In the genomic region with DNA sequence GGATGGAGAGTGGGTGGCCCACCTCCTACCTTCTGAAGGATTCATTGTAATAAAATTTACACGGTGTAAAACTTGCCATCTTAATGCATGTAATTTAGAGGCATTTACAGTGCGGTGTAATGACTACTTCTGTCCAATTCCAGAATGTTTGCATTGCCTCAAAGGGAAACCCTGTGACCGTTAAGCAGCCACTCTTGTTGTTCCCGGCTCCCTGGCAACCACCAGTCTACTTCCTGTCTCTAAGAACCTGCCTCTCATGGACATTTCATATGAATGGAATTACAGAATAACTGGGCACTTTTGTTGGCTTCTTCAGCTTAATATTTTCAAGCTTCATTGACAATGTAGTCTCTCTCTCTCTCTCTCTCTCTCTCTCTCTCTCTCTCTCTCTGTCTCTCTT, we compare ENCODE assay signal across 24 mouse cellular contexts. TPM values are rescaled to one million over a fixed set of nuclear protein-coding genes. Genes with fewer than 3 reads are reported as not detected.
DNase-seq lines count a peak whose midpoint lies in the region; ATAC-seq lines count a peak whose summit lies in the region.
"Had no signal": no experiment of that assay in that cellular context is flagged by ENCODE, and none has a peak within 500 bp of the region (broad histone marks: within the 10 kb centered on the region; RNA-seq: fewer than 3 reads in every experiment).

No protein-coding gene starts in this region.

- ATAC-seq in embryonic facial prominence, embryonic 14.5 days (ENCODE audit: low read depth) = no peak
- no peak for ATAC-seq in hindbrain, embryonic 11.5 days (ENCODE audit: low FRiP score)
- ATAC-seq: forebrain, embryonic 14.5 days; hindbrain, postnatal 0 days had no signal

- peaks cover 11% of the 10 kb centered on the region for H3K27me3 ChIP-seq in embryonic facial prominence, embryonic 14.5 days (replicated peaks; ENCODE audit: control insufficient read depth, insufficient read depth, low read length)
- H3K27me3 ChIP-seq in embryonic facial prominence, embryonic 10.5 days (replicated peaks; ENCODE audit: low read depth, poor library complexity, severe bottlenecking) = peaks cover 26% of the 10 kb centered on the region
- peaks cover 10% of the 10 kb centered on the region for H3K27me3 ChIP-seq in hindbrain, embryonic 11.5 days (ENCODE audit: control insufficient read depth, insufficient read depth, low read length)

- H3K9ac ChIP-seq in embryonic facial prominence, embryonic 14.5 days (ENCODE audit: low read depth, low read length) = no peak overlapping the region
- H3K9ac ChIP-seq in hindbrain, embryonic 11.5 days (ENCODE audit: low read depth, low read length) = no peak overlapping the region
- H3K9ac ChIP-seq: embryonic facial prominence, embryonic 15.5 days; heart, embryonic 12.5 days; hindbrain, embryonic 13.5 days had no signal

- no peak overlapping the region for H3K4me3 ChIP-seq in embryonic facial prominence, embryonic 14.5 days (ENCODE audit: low read depth, low read length)
- no peak overlapping the region for H3K4me3 ChIP-seq in embryonic facial prominence, embryonic 10.5 days
- H3K4me3 ChIP-seq in hindbrain, embryonic 11.5 days (ENCODE audit: low read depth, low read length) = no peak overlapping the region
- H3K4me3 ChIP-seq: embryonic facial prominence, embryonic 15.5 days; erythroblast, embryonic 14.5 days; forebrain, embryonic 10.5 days; gastrocnemius, adult 2 months; heart, embryonic 12.5 days; hindbrain, embryonic 13.5 days had no signal

- peaks cover 4% of the 10 kb centered on the region; the same call in 1 of the 2 replicates for H3K9me3 ChIP-seq in embryonic facial prominence, embryonic 14.5 days (ENCODE audit: control insufficient read depth, low read length)
- peaks cover 10% of the 10 kb centered on the region for H3K9me3 ChIP-seq in embryonic facial prominence, embryonic 10.5 days
- H3K9me3 ChIP-seq in hindbrain, embryonic 11.5 days (ENCODE audit: control insufficient read depth, low read length) = no peaks in the 10 kb centered on the region
- H3K9me3 ChIP-seq: embryonic facial prominence, embryonic 15.5 days had no signal

- H3K4me1 ChIP-seq in embryonic facial prominence, embryonic 14.5 days (ENCODE audit: control insufficient read depth, insufficient read depth, low read length) = peaks cover 9% of the 10 kb centered on the region; the same call in 1 of the 2 replicates
- peaks cover 30% of the 10 kb centered on the region for H3K4me1 ChIP-seq in embryonic facial prominence, embryonic 10.5 days
- H3K4me1 ChIP-seq in hindbrain, embryonic 11.5 days (replicated peaks; ENCODE audit: control insufficient read depth, insufficient read depth, low read length) = peaks cover 5% of the 10 kb centered on the region; the same call in 1 of the 2 replicates

- H3K4me2 ChIP-seq in embryonic facial prominence, embryonic 14.5 days (ENCODE audit: low read depth, low read length) = no peak overlapping the region
- no peak overlapping the region for H3K4me2 ChIP-seq in hindbrain, embryonic 11.5 days (replicated peaks; ENCODE audit: low read depth, low read length)
- H3K4me2 ChIP-seq: embryonic facial prominence, embryonic 15.5 days; heart, embryonic 12.5 days; hindbrain, embryonic 13.5 days had no signal

- peak; percentile 20 for DNase-seq in embryonic facial prominence, embryonic 14.5 days (ENCODE audit: low spot score)
- no peak for DNase-seq in embryonic facial prominence, embryonic 10.5 days (ENCODE audit: low spot score)
- DNase-seq in lung, adult 18-20 months = peak; percentile 26 to 43
- DNase-seq in lung, postnatal 4 days = no peak
- DNase-seq in 3T3-L1 (ENCODE audit: low read depth, low spot score) (peak; percentile 22), 416B (ENCODE audit: low read depth) (peak; percentile 12)
- no peak for DNase-seq in hindbrain, embryonic 11.5 days (ENCODE audit: low spot score)
- DNase-seq: adrenal gland, adult 8-10 months; adrenal gland, postnatal 36 days; cerebellum, postnatal 10 days; gastrocnemius, adult 2 months; gastrocnemius, postnatal 25 days; heart, postnatal 4 days; kidney, adult 11 months had no signal

- H3K36me3 ChIP-seq in embryonic facial prominence, embryonic 14.5 days (ENCODE audit: control insufficient read depth, insufficient read depth, low read length) = no peaks in the 10 kb centered on the region
- no peaks in the 10 kb centered on the region for H3K36me3 ChIP-seq in embryonic facial prominence, embryonic 10.5 days (replicated peaks)
- no peaks in the 10 kb centered on the region for H3K36me3 ChIP-seq in hindbrain, embryonic 11.5 days (ENCODE audit: control insufficient read depth, insufficient read depth, low read length)
- H3K36me3 ChIP-seq: embryonic facial prominence, embryonic 15.5 days; forebrain, embryonic 10.5 days; heart, embryonic 12.5 days; hindbrain, embryonic 13.5 days had no signal

- no peak overlapping the region for H3K27ac ChIP-seq in embryonic facial prominence, embryonic 14.5 days (replicated peaks; ENCODE audit: low read depth, low read length)
- H3K27ac ChIP-seq in embryonic facial prominence, embryonic 10.5 days (replicated peaks) = no peak overlapping the region
- H3K27ac ChIP-seq in hindbrain, embryonic 11.5 days (ENCODE audit: low read depth, low read length) = no peak overlapping the region
- H3K27ac ChIP-seq: embryonic facial prominence, embryonic 15.5 days; forebrain, embryonic 10.5 days; gastrocnemius, adult 2 months; hindbrain, embryonic 13.5 days; hindbrain, postnatal 0 days had no signal

- 35% methylated on average over 4 of the region's 4 CpGs for WGBS in embryonic facial prominence, embryonic 14.5 days
- 72% methylated on average over 4 of the region's 4 CpGs for WGBS in embryonic facial prominence, embryonic 10.5 days
- 77% methylated on average over 4 of the region's 4 CpGs for WGBS in hindbrain, embryonic 11.5 days

RNA-seq across cellular contexts. Expression of gene Neurl1a, which starts 6.1 kb away (rescaled TPM):
- 7.1 and 8.2 TPM in 2 replicates for polyA plus RNA-seq in embryonic facial prominence, embryonic 14.5 days (2014; fragmentation: Nextera tagmentation; extraction: Ambion mirVana)
- 6.4 TPM in 2 replicates for polyA plus RNA-seq in embryonic facial prominence, embryonic 10.5 days (2016; fragmentation: Nextera tagmentation; extraction: Ambion mirVana)
- polyA plus RNA-seq in hindbrain, embryonic 11.5 days (2014; fragmentation: Nextera tagmentation; extraction: Ambion mirVana) = 2.9 and 3.4 TPM in 2 replicates

RNA-seq across cellular contexts. Expression of gene Calhm3, which starts 27.2 kb away (rescaled TPM):
- polyA plus RNA-seq in embryonic facial prominence, embryonic 14.5 days (2014; fragmentation: Nextera tagmentation; extraction: Ambion mirVana) = not detected in 2 replicates
- not detected in 2 replicates for polyA plus RNA-seq in embryonic facial prominence, embryonic 10.5 days (2016; fragmentation: Nextera tagmentation; extraction: Ambion mirVana)
- polyA plus RNA-seq in hindbrain, embryonic 11.5 days (2014; fragmentation: Nextera tagmentation; extraction: Ambion mirVana) = not detected in 2 replicates
- polyA plus RNA-seq: C2C12; embryonic facial prominence, embryonic 15.5 days; erythroblast, embryonic 14.5 days; forebrain, embryonic 10.5 days; forebrain, embryonic 14.5 days; heart, embryonic 12.5 days; heart, embryonic 16.5 days; hindbrain, embryonic 13.5 days; hindbrain, postnatal 0 days; intestine, embryonic 14.5 days had no signal

RNA-seq across cellular contexts. Expression of gene Calhm1, which starts 40.7 kb away (rescaled TPM):
- polyA plus RNA-seq in embryonic facial prominence, embryonic 14.5 days (2014; fragmentation: Nextera tagmentation; extraction: Ambion mirVana) = not detected in 2 replicates
- not detected in 2 replicates for polyA plus RNA-seq in embryonic facial prominence, embryonic 10.5 days (2016; fragmentation: Nextera tagmentation; extraction: Ambion mirVana)
- polyA plus RNA-seq in hindbrain, embryonic 11.5 days (2014; fragmentation: Nextera tagmentation; extraction: Ambion mirVana) = not detected in 2 replicates
- polyA plus RNA-seq: C2C12; embryonic facial prominence, embryonic 15.5 days; erythroblast, embryonic 14.5 days; forebrain, embryonic 10.5 days; forebrain, embryonic 14.5 days; heart, embryonic 12.5 days; heart, embryonic 16.5 days; hindbrain, embryonic 13.5 days; hindbrain, postnatal 0 days; intestine, embryonic 14.5 days had no signal

RNA-seq across cellular contexts. Expression of gene Calhm2, which starts 46.6 kb away (rescaled TPM):
- polyA plus RNA-seq in embryonic facial prominence, embryonic 14.5 days (2014; fragmentation: Nextera tagmentation; extraction: Ambion mirVana) = 4.3 and 4.9 TPM in 2 replicates
- 2.8 TPM in 2 replicates for polyA plus RNA-seq in embryonic facial prominence, embryonic 10.5 days (2016; fragmentation: Nextera tagmentation; extraction: Ambion mirVana)
- polyA plus RNA-seq in hindbrain, embryonic 11.5 days (2014; fragmentation: Nextera tagmentation; extraction: Ambion mirVana) = 0.42 and 0.78 TPM in 2 replicates
- polyA plus RNA-seq: erythroblast, embryonic 14.5 days had no signal

Comparison
In these comparisons a context has a peak if more than half of its experiments do, and no peak if none do; other contexts are left out.
1. DNase-seq: peak in embryonic facial prominence, embryonic 14.5 days (single experiment), lung, adult 18-20 months (2 of 2), 3T3-L1 (single experiment) and 416B (single experiment); none in embryonic facial prominence, embryonic 10.5 days (single experiment), lung, postnatal 4 days (0 of 2) and hindbrain, embryonic 11.5 days (single experiment).